In the genomic region with DNA sequence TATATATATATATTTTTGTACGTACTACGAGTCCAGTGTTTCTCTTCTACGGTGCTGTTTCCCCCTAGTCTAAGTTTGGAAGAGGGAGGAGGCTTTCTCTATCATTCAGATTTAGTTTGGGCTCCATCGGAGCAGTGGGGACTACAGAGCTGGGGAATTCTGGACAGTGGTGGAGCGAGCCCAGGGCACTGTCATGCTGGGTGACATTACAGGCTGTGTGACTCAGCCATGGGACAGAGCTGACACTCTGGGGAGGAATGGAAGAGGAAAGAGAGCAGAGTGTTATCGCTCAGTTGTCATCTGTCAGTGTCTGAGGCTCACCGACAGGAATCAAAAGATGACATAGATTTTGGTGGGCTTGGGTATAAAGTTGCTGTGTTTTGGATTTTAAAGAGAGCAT, we compare ENCODE assay signal across 14 mouse cellular contexts.
DNase-seq lines count a peak whose midpoint lies in the region; ATAC-seq and TF ChIP-seq lines count a peak whose summit lies in the region.
"Had no signal": no experiment of that assay in that cellular context is flagged by ENCODE, and none has a peak within 500 bp of the region (broad histone marks: within the 10 kb centered on the region; RNA-seq: fewer than 3 reads in every experiment).

No protein-coding gene starts in this region.

- H3K4me2 ChIP-seq in forebrain, embryonic 13.5 days: peak overlapping the region; percentile 54
- H3K4me2 ChIP-seq in hindbrain, embryonic 16.5 days (ENCODE audit: low read length): peak overlapping the region; percentile 51
- H3K4me2 ChIP-seq in neural tube, embryonic 13.5 days: peak overlapping the region; percentile 50
- H3K4me2 ChIP-seq: heart, embryonic 12.5 days; limb, embryonic 12.5 days had no signal

- intact Hi-C loops in heart, adult 2 months (cut with DNase I): no loop called here

- WGBS in heart, adult 2 months: 77% methylated on average over 7 of the region's 7 CpGs
- 86% methylated on average over 7 of the region's 7 CpGs for WGBS in heart, embryonic 10.5 days
- 48% methylated on average over 7 of the region's 7 CpGs for WGBS in forebrain, embryonic 13.5 days
- 37% methylated on average over 7 of the region's 7 CpGs for WGBS in hindbrain, embryonic 16.5 days
- WGBS in neural tube, embryonic 13.5 days: 37% methylated on average over 7 of the region's 7 CpGs

- H3K4me1 ChIP-seq in heart, adult 2 months (ENCODE audit: control insufficient read depth, insufficient read depth, low read length): no peaks in the 10 kb centered on the region
- peaks cover 13% of the 10 kb centered on the region; the same call in 1 of the 2 replicates for H3K4me1 ChIP-seq in heart, embryonic 10.5 days
- peaks cover 40% of the 10 kb centered on the region for H3K4me1 ChIP-seq in forebrain, embryonic 13.5 days
- peaks cover 24% of the 10 kb centered on the region for H3K4me1 ChIP-seq in hindbrain, embryonic 16.5 days (ENCODE audit: control insufficient read depth, insufficient read depth, low read depth, low read length)
- peaks cover 50% of the 10 kb centered on the region for H3K4me1 ChIP-seq in neural tube, embryonic 13.5 days (replicated peaks)

- no peak for TF ChIP-seq CTCF in heart, adult 2 months (IDR thresholded peaks at IDR 0.05)

- DNase-seq in heart, adult 2 months: no peak
- DNase-seq in heart, embryonic 10.5 days (ENCODE audit: low spot score): no peak
- DNase-seq in layer of hippocampus, postnatal 10 days (ENCODE audit: low spot score in 2 of 2): no peak
- DNase-seq in gastrocnemius, postnatal 4 days (ENCODE audit: low spot score in 2 of 2): no peak
- no peak for DNase-seq in yolk sac, embryonic 10.5 days (ENCODE audit: low spot score)
- DNase-seq: B cell, adult 2 months; gastrocnemius, adult 2 months; lung, adult 18-20 months; right cerebral cortex, postnatal 25 days had no signal

- H3K36me3 ChIP-seq in heart, adult 2 months (ENCODE audit: control insufficient read depth, insufficient read depth, low read length): no peaks in the 10 kb centered on the region
- H3K36me3 ChIP-seq in heart, embryonic 10.5 days: no peaks in the 10 kb centered on the region; the same call in 1 of the 2 replicates
- no peaks in the 10 kb centered on the region for H3K36me3 ChIP-seq in forebrain, embryonic 13.5 days (ENCODE audit: poor library complexity, severe bottlenecking)
- no peaks in the 10 kb centered on the region for H3K36me3 ChIP-seq in hindbrain, embryonic 16.5 days (ENCODE audit: control insufficient read depth, insufficient read depth, low read length)
- H3K36me3 ChIP-seq in neural tube, embryonic 13.5 days: no peaks in the 10 kb centered on the region; the same call in 1 of the 2 replicates

- no peaks in the 10 kb centered on the region for H3K79me2 ChIP-seq in heart, adult 2 months (replicated peaks; ENCODE audit: control insufficient read depth, insufficient read depth, low read length)

- no peak for TF ChIP-seq EP300 in heart, adult 2 months (IDR thresholded peaks at IDR 0.05; ENCODE audit: insufficient read depth, low read depth, low read length)

- no peak overlapping the region; the same call in 1 of the 2 replicates for H3K9ac ChIP-seq in heart, adult 2 months (ENCODE audit: low read depth, low read length)
- H3K9ac ChIP-seq in forebrain, embryonic 13.5 days: no peak overlapping the region
- no peak overlapping the region for H3K9ac ChIP-seq in hindbrain, embryonic 16.5 days (ENCODE audit: low read depth, low read length)
- peak overlapping the region; percentile 46; the same call in 1 of the 2 replicates for H3K9ac ChIP-seq in neural tube, embryonic 13.5 days
- H3K9ac ChIP-seq: heart, embryonic 12.5 days; limb, embryonic 12.5 days had no signal

- peak; percentile 22; the same call in 1 of the 2 replicates for ATAC-seq in forebrain, embryonic 13.5 days
- 0 out of 2 replicates have a peak, but pooled peaks have one; percentile 9 for ATAC-seq in hindbrain, embryonic 16.5 days
- ATAC-seq in neural tube, embryonic 13.5 days (ENCODE audit: low read depth): 0 out of 2 replicates have a peak, but pooled peaks have one; percentile 21

- no peaks in the 10 kb centered on the region for H3K9me3 ChIP-seq in heart, embryonic 10.5 days
- H3K9me3 ChIP-seq in forebrain, embryonic 13.5 days (replicated peaks): no peaks in the 10 kb centered on the region
- H3K9me3 ChIP-seq in hindbrain, embryonic 16.5 days (ENCODE audit: control insufficient read depth, low read length): no peaks in the 10 kb centered on the region
- H3K9me3 ChIP-seq in neural tube, embryonic 13.5 days: no peaks in the 10 kb centered on the region
- H3K9me3 ChIP-seq: heart, embryonic 12.5 days; limb, embryonic 12.5 days had no signal

- no peaks in the 10 kb centered on the region for H3K27me3 ChIP-seq in heart, adult 2 months (ENCODE audit: control insufficient read depth, insufficient read depth, low read length)
- no peaks in the 10 kb centered on the region for H3K27me3 ChIP-seq in heart, embryonic 10.5 days (ENCODE audit: insufficient read depth, poor library complexity, severe bottlenecking)
- H3K27me3 ChIP-seq in forebrain, embryonic 13.5 days: no peaks in the 10 kb centered on the region
- H3K27me3 ChIP-seq in hindbrain, embryonic 16.5 days (replicated peaks; ENCODE audit: control insufficient read depth, insufficient read depth, low read length): no peaks in the 10 kb centered on the region
- no peaks in the 10 kb centered on the region for H3K27me3 ChIP-seq in neural tube, embryonic 13.5 days
- H3K27me3 ChIP-seq: heart, embryonic 12.5 days; limb, embryonic 12.5 days had no signal

- H3K27ac ChIP-seq in heart, adult 2 months: no peak overlapping the region
- H3K27ac ChIP-seq in heart, embryonic 10.5 days: no peak overlapping the region; the same call in 1 of the 2 replicates
- H3K27ac ChIP-seq in forebrain, embryonic 13.5 days: peak overlapping the region; percentile 80
- H3K27ac ChIP-seq in hindbrain, embryonic 16.5 days (ENCODE audit: low read depth, low read length): no peak overlapping the region
- peak overlapping the region; percentile 77; the same call in 1 of the 2 replicates for H3K27ac ChIP-seq in neural tube, embryonic 13.5 days (replicated peaks)
- H3K27ac ChIP-seq: limb, embryonic 12.5 days had no signal

- no peak for TF ChIP-seq POLR2A in heart, adult 2 months (IDR thresholded peaks at IDR 0.05; ENCODE audit: insufficient read depth, low read depth, low read length)

- peak overlapping the region; percentile 16 for H3K4me3 ChIP-seq in heart, adult 2 months
- no peak overlapping the region for H3K4me3 ChIP-seq in heart, embryonic 10.5 days
- H3K4me3 ChIP-seq in forebrain, embryonic 13.5 days: no peak overlapping the region
- H3K4me3 ChIP-seq in hindbrain, embryonic 16.5 days (ENCODE audit: low read length): no peak overlapping the region
- H3K4me3 ChIP-seq in neural tube, embryonic 13.5 days: no peak overlapping the region
- H3K4me3 ChIP-seq: gastrocnemius, adult 2 months; heart, embryonic 12.5 days; limb, embryonic 12.5 days had no signal

Comparison
In these comparisons a context has a peak if more than half of its experiments do, and no peak if none do; other contexts are left out.
1. H3K27ac ChIP-seq: peak in forebrain, embryonic 13.5 days (single experiment) and neural tube, embryonic 13.5 days (single experiment); none in heart, adult 2 months (single experiment), heart, embryonic 10.5 days (single experiment) and hindbrain, embryonic 16.5 days (single experiment).
2. Peak in every context shown above with its lines, with median percentiles within 50 percentile points of each other: ATAC-seq and H3K4me2 ChIP-seq.